Mouse (Mus musculus): ENCODE measurements around the gene Fbxw21.
"Not testable (repeated sequence)": the region's sequence is repeated elsewhere in the genome, so short reads cannot be mapped to it uniquely, and the experiment has no call there.

Gene Fbxw21

GRCm38 (mm10) chr9:109161941-109162340, at the start of gene Fbxw21:
Gene Fbxw21, minus strand, starts transcription at chr9:109162041.
- DNase-seq (ENCODE audit: low spot score in 2 of 2) = no peak

GRCm38 (mm10) chr9:109201347-109201746, 39.5 kb upstream of the Fbxw21 start:
- DNase-seq (ENCODE audit: low spot score in 2 of 2) = not testable (repeated sequence)

GRCm38 (mm10) chr9:109200349-109200748, 38.5 kb upstream of the Fbxw21 start:
- DNase-seq (ENCODE audit: low spot score in 2 of 2) = no peak

- DNase-seq (ENCODE audit: low spot score in 2 of 2) = no peak
Measured at GRCm38 (mm10) chr9:109199353-109199752, 37.5 kb upstream of the Fbxw21 start.

GRCm38 (mm10) chr9:109195875-109196274, 34.0 kb upstream of the Fbxw21 start, which contains the start of gene Fbxw13:
Gene Fbxw13, minus strand, starts transcription at chr9:109195975.
- DNase-seq (ENCODE audit: low spot score in 2 of 2) = not testable (repeated sequence)

- no peak for DNase-seq (ENCODE audit: low spot score in 2 of 2)
Measured at GRCm38 (mm10) chr9:109177208-109177607, 15.4 kb upstream of the Fbxw21 start.

GRCm38 (mm10) chr9:109176301-109176700, 14.5 kb upstream of the Fbxw21 start:
- DNase-seq (ENCODE audit: low spot score in 2 of 2) = no peak

- DNase-seq (ENCODE audit: low spot score in 2 of 2) = no peak
Measured at GRCm38 (mm10) chr9:109167316-109167715, 5.5 kb upstream of the Fbxw21 start.

GRCm38 (mm10) chr9:109140414-109140813, 21.4 kb downstream of the Fbxw21 start:
- DNase-seq (ENCODE audit: low spot score in 2 of 2) = not testable (repeated sequence)

GRCm38 (mm10) chr9:109130076-109130475, 31.8 kb downstream of the Fbxw21 start:
- DNase-seq (ENCODE audit: low spot score in 2 of 2) = no peak

GRCm38 (mm10) chr9:109128211-109128610, 33.6 kb downstream of the Fbxw21 start:
- peak in 1 of 2 experiments; percentile 42 for DNase-seq (ENCODE audit: low spot score in 2 of 2)

- no peak for DNase-seq (ENCODE audit: low spot score in 2 of 2)
Measured at GRCm38 (mm10) chr9:109127076-109127475, 34.8 kb downstream of the Fbxw21 start.

GRCm38 (mm10) chr9:109125481-109125880, 36.4 kb downstream of the Fbxw21 start:
- no peak for DNase-seq (ENCODE audit: low spot score in 2 of 2)

- no peak for DNase-seq (ENCODE audit: low spot score in 2 of 2)
Measured at GRCm38 (mm10) chr9:109125043-109125442, 36.8 kb downstream of the Fbxw21 start.

GRCm38 (mm10) chr9:109124164-109124563, 37.7 kb downstream of the Fbxw21 start:
- no peak for DNase-seq (ENCODE audit: low spot score in 2 of 2)

GRCm38 (mm10) chr9:109123266-109123665, 38.6 kb downstream of the Fbxw21 start:
- no peak for DNase-seq (ENCODE audit: low spot score in 2 of 2)

GRCm38 (mm10) chr9:109122553-109123085, 39.2 kb downstream of the Fbxw21 start:
- DNase-seq (ENCODE audit: low spot score in 2 of 2) = peak in 1 of 2 experiments; percentile 40

- DNase-seq (ENCODE audit: low spot score in 2 of 2) = no peak
Measured at GRCm38 (mm10) chr9:109120956-109121355, 40.9 kb downstream of the Fbxw21 start.

GRCm38 (mm10) chr9:109119571-109119970, 42.3 kb downstream of the Fbxw21 start:
- no peak for DNase-seq (ENCODE audit: low spot score in 2 of 2)

GRCm38 (mm10) chr9:109118106-109118505, 43.7 kb downstream of the Fbxw21 start:
- DNase-seq (ENCODE audit: low spot score in 2 of 2) = peak in 1 of 2 experiments; percentile 16

- DNase-seq (ENCODE audit: low spot score in 2 of 2) = no peak
Measured at GRCm38 (mm10) chr9:109116205-109116604, 45.6 kb downstream of the Fbxw21 start.

GRCm38 (mm10) chr9:109114871-109115270, 47.0 kb downstream of the Fbxw21 start:
- peak in 1 of 2 experiments; percentile 17 for DNase-seq (ENCODE audit: low spot score in 2 of 2)

GRCm38 (mm10) chr9:109114276-109114675, 47.6 kb downstream of the Fbxw21 start:
- peak in 1 of 2 experiments; percentile 14 for DNase-seq (ENCODE audit: low spot score in 2 of 2)

GRCm38 (mm10) chr9:109113331-109113730, 48.5 kb downstream of the Fbxw21 start:
- peak in 1 of 2 experiments; percentile 18 for DNase-seq (ENCODE audit: low spot score in 2 of 2)

Measured in cerebellum, postnatal 4 days (tissue).